Mouse (Mus musculus) liver, adult 2 months (tissue): Measurements from ENCODE around the gene Zw10. TPM values are rescaled to one million over a fixed set of nuclear protein-coding genes. Genes with fewer than 3 reads are reported as not detected.

Experiments
- DNase-seq: peaks from one replicate; pipeline ENCODE4 v3.0.0-alpha.2; 2011; ENCODE audit warnings: low read depth, low spot score; ENCODE audit errors: extremely low read depth
- H3K27ac ChIP-seq: fragments of 200-500 bp; replicated peaks from 2 replicates; pipeline ENCODE4 v1.5.1; 2012; ENCODE audit warnings: low read depth, mild to moderate bottlenecking, control low read depth, inconsistent platforms, low read length; ENCODE audit not compliant: insufficient read depth
- H3K27me3 ChIP-seq: fragments of 200-500 bp; 2 replicates; pipeline ENCODE4 v1.6.1; 2012; ENCODE audit warnings: mild to moderate bottlenecking, moderate library complexity, low read length, inconsistent platforms; ENCODE audit not compliant: control insufficient read depth, insufficient read depth
- H3K36me3 ChIP-seq: fragments of 200-500 bp; 2 replicates; pipeline ENCODE4 v1.6.1; 2012; ENCODE audit warnings: low read length, inconsistent platforms; ENCODE audit not compliant: control insufficient read depth, insufficient read depth
- H3K4me1 ChIP-seq: fragments of 200-500 bp; 2 replicates; pipeline ENCODE4 v1.6.1; 2011; ENCODE audit warnings: low read length; ENCODE audit not compliant: control insufficient read depth, insufficient read depth
- H3K4me3 ChIP-seq: fragments of 200-500 bp; 2 replicates; pipeline ENCODE4 v1.5.1; 2011; ENCODE audit warnings: low read depth, mild to moderate bottlenecking, control low read depth, low read length, moderate library complexity; ENCODE audit not compliant: insufficient read depth
- H3K79me2 ChIP-seq: fragments of 200-500 bp; 2 replicates; pipeline ENCODE4 v1.6.1; 2012; ENCODE audit warnings: inconsistent platforms, mild to moderate bottlenecking, low read length, moderate library complexity; ENCODE audit not compliant: control insufficient read depth, insufficient read depth
- H3K9ac ChIP-seq: fragments of 200-500 bp; 2 replicates; pipeline ENCODE4 v1.6.1; 2012; ENCODE audit warnings: low read depth, mild to moderate bottlenecking, control low read depth, inconsistent platforms, low read length
- CTCF ChIP-seq: fragments of 200-500 bp; IDR thresholded peaks from 2 replicates; pipeline ENCODE4 v1.5.1; 2011; ENCODE audit warnings: low read depth, low read length, control low read depth
- POLR2A ChIP-seq: fragments of 200-500 bp; IDR thresholded peaks from 2 replicates; pipeline ENCODE4 v1.6.1; 2011; ENCODE audit warnings: low read length, control low read depth; ENCODE audit not compliant: insufficient read depth; ENCODE audit errors: extremely low read depth
- WGBS: fragments of 180-500 bp; shearing (Covaris S2); methylation state at CpG from one replicate; pipeline ENCODE4 v1.1.7; 2018; 5-methylcytosine and 5-hydroxymethylcytosine counted together
- polyA plus RNA-seq: library from polyadenylated mRNA; depleted of rRNA; stranded (reverse); fragments of >200 nt; gene quantifications from 2 replicates; pipeline ENCODE4 v1.2.3, GENCODE M21; 2012; rRNA removed
- total RNA-seq: library from RNA; depleted of rRNA; stranded (reverse); fragments of >200 nt; gene quantifications from 2 replicates; pipeline ENCODE4 v1.2.3, GENCODE M21; 2014; rRNA removed

Zw10 gene
- 9.6 and 9.9 TPM in 2 replicates for total RNA-seq
- 5.6 and 6.1 TPM in 2 replicates for polyA plus RNA-seq

GRCm38 (mm10) chr9:49055333-49056205, at the start of gene Zw10:
Zw10 (plus strand) TSS chr9:49055613.
- WGBS: under 1% methylated on average over 53 of the region's 53 CpGs
- DNase-seq: peak; percentile 90
- Histone ChIP-seq H3K27me3 (no peaks in the 10 kb centered on the region), H3K27ac (peak within 1 kb of the TSS; percentile 71), H3K4me1 (no peaks in the 10 kb centered on the region), H3K4me3 (peak within 1 kb of the TSS; percentile 87), H3K36me3 (peaks cover 9% of the 10 kb centered on the region; the same call in 1 of the 2 replicates), H3K9ac (peak within 1 kb of the TSS; percentile 85), H3K79me2 (no peaks in the 10 kb centered on the region)
- TF ChIP-seq POLR2A: 0 out of 2 replicates have a peak, but pooled peaks have one; percentile 53
- TF ChIP-seq CTCF: no peak

- Histone ChIP-seq H3K4me1 (no peaks in the 10 kb centered on the region), H3K27ac (no peak overlapping the region), H3K4me3 (no peak overlapping the region), H3K9ac (no peak overlapping the region), H3K79me2 (no peaks in the 10 kb centered on the region), H3K36me3 (peaks cover 28% of the 10 kb centered on the region), H3K27me3 (no peaks in the 10 kb centered on the region)
- WGBS: 88% methylated on average over 7 of the region's 7 CpGs
- TF ChIP-seq CTCF: no peak
- TF ChIP-seq POLR2A: no peak
- no peak for DNase-seq
Observed at GRCm38 (mm10) chr9:49015824-49016223, 39.6 kb upstream of the Zw10 start.

- Histone ChIP-seq H3K36me3 (peaks cover 20% of the 10 kb centered on the region), H3K4me1 (no peaks in the 10 kb centered on the region), H3K27ac (no peak overlapping the region), H3K9ac (no peak overlapping the region), H3K4me3 (no peak overlapping the region), H3K79me2 (no peaks in the 10 kb centered on the region), H3K27me3 (no peaks in the 10 kb centered on the region)
- DNase-seq: no peak
- no peak for TF ChIP-seq CTCF
- 90% methylated on average over 5 of the region's 5 CpGs for WGBS
Observed at GRCm38 (mm10) chr9:49021289-49021688, 34.1 kb upstream of the Zw10 start.

- Histone ChIP-seq H3K79me2 (no peaks in the 10 kb centered on the region), H3K4me3 (no peak overlapping the region), H3K4me1 (no peaks in the 10 kb centered on the region), H3K9ac (no peak overlapping the region), H3K36me3 (peaks cover 35% of the 10 kb centered on the region), H3K27ac (no peak overlapping the region), H3K27me3 (no peaks in the 10 kb centered on the region)
- WGBS: 97% methylated on average over 5 of the region's 5 CpGs
- DNase-seq: no peak
- TF ChIP-seq POLR2A (no peak), CTCF (no peak)
Observed at GRCm38 (mm10) chr9:49023956-49024355, 31.5 kb upstream of the Zw10 start.

GRCm38 (mm10) chr9:49024529-49024928, 30.9 kb upstream of the Zw10 start:
- no peaks in the 10 kb centered on the region for H3K27me3 ChIP-seq
- 94% methylated on average over 2 of the region's 2 CpGs for WGBS
- DNase-seq: no peak
- H3K4me3 ChIP-seq: no peak overlapping the region
- H3K4me1 ChIP-seq: no peaks in the 10 kb centered on the region
- no peaks in the 10 kb centered on the region for H3K79me2 ChIP-seq
- no peak overlapping the region for H3K9ac ChIP-seq
- peaks cover 33% of the 10 kb centered on the region for H3K36me3 ChIP-seq
- no peak overlapping the region for H3K27ac ChIP-seq
- no peak for TF ChIP-seq CTCF
- TF ChIP-seq POLR2A: no peak

GRCm38 (mm10) chr9:49034764-49035163, 20.6 kb upstream of the Zw10 start:
- no peak for TF ChIP-seq POLR2A
- no peak for TF ChIP-seq CTCF
- peaks cover 49% of the 10 kb centered on the region for H3K36me3 ChIP-seq
- H3K27ac ChIP-seq: no peak overlapping the region
- H3K4me3 ChIP-seq: no peak overlapping the region
- no peaks in the 10 kb centered on the region for H3K27me3 ChIP-seq
- no peaks in the 10 kb centered on the region for H3K79me2 ChIP-seq
- no peak for DNase-seq
- WGBS: 98% methylated on average over 4 of the region's 4 CpGs
- no peak overlapping the region for H3K9ac ChIP-seq
- no peaks in the 10 kb centered on the region for H3K4me1 ChIP-seq
